Mouse (Mus musculus): ENCODE measurements around the gene Rars2.

GRCm38 (mm10) chr4:34626401-34626800, 11.6 kb downstream of the Rars2 start:
- TF ChIP-seq POLR2A (IDR thresholded peaks at IDR 0.05; ENCODE audit: control insufficient read depth, low read depth, low read length): no peak
- no peak for TF ChIP-seq CTCF (IDR thresholded peaks at IDR 0.05; ENCODE audit: control insufficient read depth, insufficient read depth, insufficient replicate concordance, low read depth, low read length)
